Mouse (Mus musculus) liver, postnatal 0 days (tissue): Measurements from ENCODE around the gene Dlg5.

Source experiments
- CTCF ChIP-seq: sonication (generic); IDR thresholded peaks from 2 replicates; pipeline ENCODE4 v1.5.1; 2016; ENCODE audit warnings: antibody characterized with exemption, low read depth
- EP300 ChIP-seq: IDR thresholded peaks from 2 replicates; pipeline ENCODE4 v1.6.1; 2016; ENCODE audit warnings: antibody characterized with exemption, low read depth, mild to moderate bottlenecking

GRCm38 (mm10) chr14:24235954-24236353, 9.8 kb downstream of the Dlg5 start:
- TF ChIP-seq CTCF (no peak), EP300 (no peak)
